ENCODE assay signal across 21 mouse cellular contexts in the genomic region with DNA sequence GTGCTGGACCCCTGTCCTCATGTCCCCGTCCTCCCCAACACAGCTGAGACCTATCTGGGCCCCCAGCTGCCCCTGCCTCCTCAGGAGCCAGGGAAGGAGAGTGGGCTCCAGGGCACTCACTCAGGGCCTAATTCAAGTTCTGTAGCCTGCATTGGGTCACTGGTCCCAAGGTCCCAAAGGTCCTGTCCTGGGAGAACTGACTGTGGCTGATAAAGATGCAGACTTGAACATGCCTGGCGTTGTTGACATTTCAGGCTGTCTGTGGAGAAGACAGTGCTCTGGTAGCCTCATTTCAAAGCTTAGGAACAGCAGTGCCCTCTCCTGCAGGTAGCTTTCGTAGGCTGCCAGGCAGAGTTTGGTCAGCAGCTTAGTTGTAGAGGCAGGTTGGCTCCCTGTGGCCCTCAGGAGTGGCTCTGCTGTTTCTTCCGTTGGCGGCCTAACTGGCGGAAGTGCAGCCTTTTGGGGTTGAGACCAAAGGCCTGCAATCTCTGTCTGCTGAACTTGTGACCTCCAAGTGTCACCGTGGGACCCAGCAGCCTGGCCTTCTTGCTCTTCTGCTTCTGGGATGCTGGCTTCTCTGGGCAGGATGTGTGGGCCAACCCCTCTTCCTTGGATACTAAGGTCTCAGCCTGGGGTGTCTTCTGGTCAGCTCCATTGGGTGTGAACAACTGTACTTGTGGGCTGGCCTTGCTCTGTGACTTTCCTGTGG. TPM values are rescaled to one million over a fixed set of nuclear protein-coding genes. Genes with fewer than 3 reads are reported as not detected.
DNase-seq lines count a peak whose midpoint lies in the region; ATAC-seq and TF ChIP-seq lines count a peak whose summit lies in the region.
"Had no signal": no experiment of that assay in that cellular context is flagged by ENCODE, and none has a peak within 500 bp of the region (broad histone marks: within the 10 kb centered on the region; RNA-seq: fewer than 3 reads in every experiment).

No protein-coding gene starts in this region.

- no peak for DNase-seq in heart, embryonic 10.5 days (ENCODE audit: low spot score)
- DNase-seq in heart, postnatal 36 days: no peak
- peak; percentile 34 for DNase-seq in lung, postnatal 14 days
- no peak for DNase-seq in cerebellum, postnatal 36 days
- no peak for DNase-seq in thymus, postnatal 0 days (ENCODE audit: low spot score)
- DNase-seq: cerebellum, adult 18-20 months; cerebellum, postnatal 25 days; gastrocnemius, postnatal 10 days; lung, embryonic 14.5 days; right cerebral cortex, postnatal 14 days; spleen, adult 18-20 months had no signal

- no peaks in the 10 kb centered on the region for H3K9me3 ChIP-seq in heart, embryonic 10.5 days
- H3K9me3 ChIP-seq in intestine, postnatal 0 days (ENCODE audit: control insufficient read depth): no peaks in the 10 kb centered on the region
- no peaks in the 10 kb centered on the region for H3K9me3 ChIP-seq in intestine, embryonic 16.5 days (ENCODE audit: control insufficient read depth, low read length)
- no peaks in the 10 kb centered on the region for H3K9me3 ChIP-seq in liver, embryonic 12.5 days (replicated peaks)
- H3K9me3 ChIP-seq: embryonic facial prominence, embryonic 15.5 days; forebrain, embryonic 10.5 days; kidney, embryonic 15.5 days; midbrain, embryonic 15.5 days; neural tube, embryonic 15.5 days had no signal

- peaks cover 98% of the 10 kb centered on the region for H3K36me3 ChIP-seq in heart, embryonic 10.5 days
- peaks cover 90% of the 10 kb centered on the region for H3K36me3 ChIP-seq in intestine, postnatal 0 days (ENCODE audit: control insufficient read depth, insufficient read depth)
- H3K36me3 ChIP-seq in intestine, embryonic 16.5 days (ENCODE audit: control insufficient read depth, insufficient read depth, low read length): peaks cover 44% of the 10 kb centered on the region
- H3K36me3 ChIP-seq in liver, embryonic 12.5 days: peaks cover 99% of the 10 kb centered on the region

- peak overlapping the region; percentile 44 for H3K27ac ChIP-seq in heart, embryonic 10.5 days
- peak overlapping the region; percentile 1; the same call in 1 of the 2 replicates for H3K27ac ChIP-seq in intestine, postnatal 0 days (ENCODE audit: low read depth, low read length)
- no peak overlapping the region for H3K27ac ChIP-seq in intestine, embryonic 16.5 days (ENCODE audit: low read length)
- peak overlapping the region; percentile 70; the same call in 1 of the 2 replicates for H3K27ac ChIP-seq in liver, embryonic 12.5 days
- H3K27ac ChIP-seq: embryonic facial prominence, embryonic 15.5 days; forebrain, embryonic 10.5 days; hindbrain, embryonic 14.5 days; kidney, embryonic 15.5 days; midbrain, embryonic 15.5 days; neural tube, embryonic 15.5 days had no signal

- ATAC-seq in intestine, postnatal 0 days: no peak
- ATAC-seq in intestine, embryonic 16.5 days: no peak
- no peak for ATAC-seq in liver, embryonic 12.5 days
- ATAC-seq: midbrain, embryonic 15.5 days had no signal

- peaks cover 25% of the 10 kb centered on the region for H3K4me1 ChIP-seq in heart, embryonic 10.5 days
- no peaks in the 10 kb centered on the region for H3K4me1 ChIP-seq in intestine, postnatal 0 days (replicated peaks; ENCODE audit: control insufficient read depth, insufficient read depth, low read length)
- H3K4me1 ChIP-seq in intestine, embryonic 16.5 days (ENCODE audit: control insufficient read depth, insufficient read depth, low read length): no peaks in the 10 kb centered on the region
- H3K4me1 ChIP-seq in liver, embryonic 12.5 days: peaks cover 35% of the 10 kb centered on the region
- H3K4me1 ChIP-seq: embryonic facial prominence, embryonic 15.5 days; forebrain, embryonic 10.5 days; kidney, embryonic 15.5 days; midbrain, embryonic 15.5 days; neural tube, embryonic 15.5 days had no signal

- H3K27me3 ChIP-seq in heart, embryonic 10.5 days (ENCODE audit: insufficient read depth, poor library complexity, severe bottlenecking): no peaks in the 10 kb centered on the region
- H3K27me3 ChIP-seq in intestine, postnatal 0 days (replicated peaks; ENCODE audit: control insufficient read depth, insufficient read depth, low read length): no peaks in the 10 kb centered on the region
- H3K27me3 ChIP-seq in intestine, embryonic 16.5 days (replicated peaks; ENCODE audit: control insufficient read depth, insufficient read depth, low read length): no peaks in the 10 kb centered on the region
- no peaks in the 10 kb centered on the region for H3K27me3 ChIP-seq in liver, embryonic 12.5 days (replicated peaks)
- H3K27me3 ChIP-seq: embryonic facial prominence, embryonic 15.5 days; kidney, embryonic 15.5 days; midbrain, embryonic 15.5 days; neural tube, embryonic 15.5 days had no signal

- no peak overlapping the region for H3K4me3 ChIP-seq in heart, embryonic 10.5 days
- H3K4me3 ChIP-seq in intestine, postnatal 0 days (ENCODE audit: low read depth, low read length): no peak overlapping the region
- no peak overlapping the region for H3K4me3 ChIP-seq in intestine, embryonic 16.5 days (ENCODE audit: low read length)
- no peak overlapping the region for H3K4me3 ChIP-seq in liver, embryonic 12.5 days
- H3K4me3 ChIP-seq: embryonic facial prominence, embryonic 15.5 days; forebrain, embryonic 10.5 days; kidney, embryonic 15.5 days; midbrain, embryonic 15.5 days; neural tube, embryonic 15.5 days had no signal

- WGBS in heart, embryonic 10.5 days: 68% methylated on average over 7 of the region's 7 CpGs
- 85% methylated on average over 7 of the region's 7 CpGs for WGBS in intestine, postnatal 0 days
- 85% methylated on average over 7 of the region's 7 CpGs for WGBS in intestine, embryonic 16.5 days
- 75% methylated on average over 7 of the region's 7 CpGs for WGBS in liver, embryonic 12.5 days (ENCODE audit: insufficient replicate concordance)

- no peak for TF ChIP-seq CTCF in intestine, postnatal 0 days (IDR thresholded peaks at IDR 0.05; ENCODE audit: low read depth)

- intact Hi-C loops in heart, postnatal 36 days (cut with DNase I): no loop called here

- no peak overlapping the region for H3K9ac ChIP-seq in intestine, postnatal 0 days (ENCODE audit: low read depth, low read length)
- H3K9ac ChIP-seq in intestine, embryonic 16.5 days (ENCODE audit: low read depth, low read length): no peak overlapping the region
- no peak overlapping the region for H3K9ac ChIP-seq in liver, embryonic 12.5 days
- H3K9ac ChIP-seq: embryonic facial prominence, embryonic 15.5 days; hindbrain, embryonic 14.5 days; kidney, embryonic 15.5 days; lung, embryonic 14.5 days; midbrain, embryonic 15.5 days; neural tube, embryonic 15.5 days had no signal

- no peak overlapping the region for H3K4me2 ChIP-seq in intestine, postnatal 0 days (replicated peaks; ENCODE audit: low read depth)
- H3K4me2 ChIP-seq in intestine, embryonic 16.5 days (ENCODE audit: low read depth, low read length): no peak overlapping the region
- no peak overlapping the region for H3K4me2 ChIP-seq in liver, embryonic 12.5 days
- H3K4me2 ChIP-seq: embryonic facial prominence, embryonic 15.5 days; hindbrain, embryonic 14.5 days; kidney, embryonic 15.5 days; lung, embryonic 14.5 days; midbrain, embryonic 15.5 days; neural tube, embryonic 15.5 days had no signal

RNA-seq across cellular contexts. Expression of gene Atg4d, which starts 8.6 kb away (rescaled TPM):
- polyA plus RNA-seq in heart, embryonic 10.5 days (2016; fragmentation: Nextera tagmentation; extraction: Ambion mirVana): 50.6 and 57.9 TPM in 2 replicates
- 10 to 100 TPM; 78.0 to 99.6 TPM for total RNA-seq in heart, postnatal 36 days (2021)
- polyA plus RNA-seq in intestine, postnatal 0 days (2015; fragmentation: Nextera tagmentation; extraction: Ambion mirVana): 44.7 and 48.1 TPM in 2 replicates
- 62.1 and 62.3 TPM in 2 replicates for polyA plus RNA-seq in intestine, embryonic 16.5 days (2015; fragmentation: Nextera tagmentation; extraction: Ambion mirVana)
- 85.7 and 85.9 TPM in 2 replicates for polyA plus RNA-seq in liver, embryonic 12.5 days (2016; fragmentation: Nextera tagmentation; extraction: Ambion mirVana)
- polyA plus RNA-seq in thymus, postnatal 0 days (2015; fragmentation: Nextera tagmentation; extraction: Ambion mirVana): 49.2 and 56.2 TPM in 2 replicates

RNA-seq across cellular contexts. Expression of gene Kri1, which starts 14.1 kb away (rescaled TPM):
- 14.5 and 21.3 TPM in 2 replicates for polyA plus RNA-seq in heart, embryonic 10.5 days (2016; fragmentation: Nextera tagmentation; extraction: Ambion mirVana)
- total RNA-seq in heart, postnatal 36 days (2021): 10 to 100 TPM; 16.5 to 18.0 TPM
- polyA plus RNA-seq in intestine, postnatal 0 days (2015; fragmentation: Nextera tagmentation; extraction: Ambion mirVana): 7.0 and 7.2 TPM in 2 replicates
- 12.3 and 13.2 TPM in 2 replicates for polyA plus RNA-seq in intestine, embryonic 16.5 days (2015; fragmentation: Nextera tagmentation; extraction: Ambion mirVana)
- 14.5 and 15.5 TPM in 2 replicates for polyA plus RNA-seq in liver, embryonic 12.5 days (2016; fragmentation: Nextera tagmentation; extraction: Ambion mirVana)
- polyA plus RNA-seq in thymus, postnatal 0 days (2015; fragmentation: Nextera tagmentation; extraction: Ambion mirVana): 17.9 and 25.1 TPM in 2 replicates

RNA-seq across cellular contexts. Expression of gene Cdkn2d, which starts 17.5 kb away (rescaled TPM):
- 69.0 and 93.4 TPM in 2 replicates for polyA plus RNA-seq in heart, embryonic 10.5 days (2016; fragmentation: Nextera tagmentation; extraction: Ambion mirVana)
- total RNA-seq in heart, postnatal 36 days (2021): 10 to 100 TPM; 15.9 to 18.4 TPM
- 24.1 and 25.8 TPM in 2 replicates for polyA plus RNA-seq in intestine, postnatal 0 days (2015; fragmentation: Nextera tagmentation; extraction: Ambion mirVana)
- polyA plus RNA-seq in intestine, embryonic 16.5 days (2015; fragmentation: Nextera tagmentation; extraction: Ambion mirVana): 40.2 and 42.5 TPM in 2 replicates
- polyA plus RNA-seq in liver, embryonic 12.5 days (2016; fragmentation: Nextera tagmentation; extraction: Ambion mirVana): 87.4 and 88.6 TPM in 2 replicates
- polyA plus RNA-seq in thymus, postnatal 0 days (2015; fragmentation: Nextera tagmentation; extraction: Ambion mirVana): 216 and 234 TPM in 2 replicates

RNA-seq across cellular contexts. Expression of gene S1pr5, which starts 25.4 kb away (rescaled TPM):
- polyA plus RNA-seq in heart, embryonic 10.5 days (2016; fragmentation: Nextera tagmentation; extraction: Ambion mirVana): 0.46 and 0.47 TPM in 2 replicates
- 1 to 10 TPM in 1 of 2 experiments, under 1 TPM in 1; 0.69 to 1.1 TPM for total RNA-seq in heart, postnatal 36 days (2021)
- polyA plus RNA-seq in intestine, postnatal 0 days (2015; fragmentation: Nextera tagmentation; extraction: Ambion mirVana): not detected in 2 replicates
- polyA plus RNA-seq in intestine, embryonic 16.5 days (2015; fragmentation: Nextera tagmentation; extraction: Ambion mirVana): 0.06 TPM in 1 of 2 replicates, not detected in the other
- polyA plus RNA-seq in liver, embryonic 12.5 days (2016; fragmentation: Nextera tagmentation; extraction: Ambion mirVana): 0.10 and 0.12 TPM in 2 replicates
- 0.09 TPM in 1 of 2 replicates, not detected in the other for polyA plus RNA-seq in thymus, postnatal 0 days (2015; fragmentation: Nextera tagmentation; extraction: Ambion mirVana)
- polyA plus RNA-seq: kidney, embryonic 15.5 days; large intestine, adult 2 months; lung, embryonic 14.5 days had no signal

RNA-seq across cellular contexts. Expression of gene Keap1, which starts 34.5 kb away (rescaled TPM):
- polyA plus RNA-seq in heart, embryonic 10.5 days (2016; fragmentation: Nextera tagmentation; extraction: Ambion mirVana): 51.4 and 52.4 TPM in 2 replicates
- total RNA-seq in heart, postnatal 36 days (2021): 10 to 100 TPM; 41.9 to 43.1 TPM
- 38.3 and 42.4 TPM in 2 replicates for polyA plus RNA-seq in intestine, postnatal 0 days (2015; fragmentation: Nextera tagmentation; extraction: Ambion mirVana)
- 58.1 and 59.7 TPM in 2 replicates for polyA plus RNA-seq in intestine, embryonic 16.5 days (2015; fragmentation: Nextera tagmentation; extraction: Ambion mirVana)
- 39.8 and 41.6 TPM in 2 replicates for polyA plus RNA-seq in liver, embryonic 12.5 days (2016; fragmentation: Nextera tagmentation; extraction: Ambion mirVana)
- 61.2 and 64.2 TPM in 2 replicates for polyA plus RNA-seq in thymus, postnatal 0 days (2015; fragmentation: Nextera tagmentation; extraction: Ambion mirVana)
